Mouse (Mus musculus) fat pad, adult 2 months (tissue): Measurements from ENCODE around the gene Scgb1a1.

Experiments
- DNase-seq: peaks from one replicate; pipeline ENCODE4 v3.0.0-alpha.2; 2011; ENCODE audit warnings: low read depth, low spot score; ENCODE audit errors: extremely low read depth

Gene Scgb1a1

GRCm38 (mm10) chr19:9047207-9047945 lies 40.4 kb downstream of the Scgb1a1 start:
- peak; percentile 70 for DNase-seq

GRCm38 (mm10) chr19:9044291-9044690 lies 43.5 kb downstream of the Scgb1a1 start:
- DNase-seq, result no peak

- no peak for DNase-seq
Observed at GRCm38 (mm10) chr19:9043123-9043522, 44.6 kb downstream of the Scgb1a1 start.

GRCm38 (mm10) chr19:9041074-9041473 lies 46.7 kb downstream of the Scgb1a1 start:
- DNase-seq, result no peak

GRCm38 (mm10) chr19:9040649-9041048 lies 47.1 kb downstream of the Scgb1a1 start:
- no peak for DNase-seq

- DNase-seq, result no peak
Observed at GRCm38 (mm10) chr19:9039928-9040327, 47.8 kb downstream of the Scgb1a1 start.

GRCm38 (mm10) chr19:9039266-9039665 lies 48.5 kb downstream of the Scgb1a1 start:
- no peak for DNase-seq

GRCm38 (mm10) chr19:9038136-9038535 lies 49.6 kb downstream of the Scgb1a1 start:
- no peak for DNase-seq

- DNase-seq, result no peak
Observed at GRCm38 (mm10) chr19:9035101-9035500, 52.7 kb downstream of the Scgb1a1 start.

GRCm38 (mm10) chr19:9034480-9034879 lies 53.3 kb downstream of the Scgb1a1 start:
- no peak for DNase-seq
